Mouse (Mus musculus) MEL (cell line): ENCODE measurements around the gene Cabcoco1. TPM values are rescaled to one million over a fixed set of nuclear protein-coding genes. Genes with fewer than 3 reads are reported as not detected.

ENCODE experiments used
- DNase-seq: peaks from one replicate; pipeline ENCODE4 v3.0.0; 2011; ENCODE audit warnings: low read depth, low spot score
- H3K27ac ChIP-seq: 2 replicates; pipeline ENCODE4 v1.5.1; 2012; ENCODE audit warnings: low read depth, mild to moderate bottlenecking, control low read depth, low read length, moderate library complexity; ENCODE audit not compliant: control insufficient read depth
- H3K27me3 ChIP-seq, 2 experiments: fragments of 150-350 bp in 1 of 2; sonication (generic) in 1 of 2; 2 replicates each; pipeline ENCODE4 v1.6.1; 2012; ENCODE audit warnings: low read length in 2 of 2, mild to moderate bottlenecking in 2 of 2, improper control_type of control experiment in 1 of 2, moderate library complexity in 1 of 2; ENCODE audit not compliant: insufficient read depth in 2 of 2, control insufficient read depth in 1 of 2
- H3K36me3 ChIP-seq, 2 experiments: 2 replicates each; pipeline ENCODE4 v1.6.1; 2012 to 2014; ENCODE audit warnings: low read length in 2 of 2, improper control_type of control experiment in 1 of 2, inconsistent platforms in 1 of 2, mild to moderate bottlenecking in 1 of 2; ENCODE audit not compliant: insufficient read depth in 2 of 2, control insufficient read depth in 1 of 2
- H3K4me1 ChIP-seq, 2 experiments: fragments of 150-350 bp in 1 of 2; sonication (generic) in 1 of 2; 2 replicates each; pipeline ENCODE4 v1.6.1; 2012; ENCODE audit warnings: low read length in 2 of 2, improper control_type of control experiment in 1 of 2, mild to moderate bottlenecking in 1 of 2; ENCODE audit not compliant: insufficient read depth in 2 of 2, control insufficient read depth in 1 of 2
- H3K4me3 ChIP-seq, 2 experiments: fragments of 150-350 bp in 1 of 2; sonication (generic) in 1 of 2; 2 replicates each; pipeline ENCODE4 v1.5.1; 2012; ENCODE audit warnings: low read depth in 2 of 2, low read length in 2 of 2, mild to moderate bottlenecking in 2 of 2, moderate library complexity in 2 of 2, control low read depth in 1 of 2, improper control_type of control experiment in 1 of 2; ENCODE audit not compliant: control insufficient read depth in 1 of 2, insufficient read depth in 1 of 2
- H3K79me2 ChIP-seq: 2 replicates; pipeline ENCODE4 v1.6.1; 2012; ENCODE audit warnings: mild to moderate bottlenecking, low read length, moderate library complexity; ENCODE audit not compliant: control insufficient read depth, poor library complexity, insufficient read depth
- H3K9ac ChIP-seq: 2 replicates; pipeline ENCODE4 v1.6.1; 2012; ENCODE audit warnings: low read depth, mild to moderate bottlenecking, control low read depth, low read length, moderate library complexity; ENCODE audit not compliant: control insufficient read depth, poor library complexity, severe bottlenecking
- H3K9me3 ChIP-seq: fragments of 150-350 bp; sonication (generic); replicated peaks from 2 replicates; pipeline ENCODE4 v1.6.1; 2012; ENCODE audit warnings: mild to moderate bottlenecking, low read length, improper control_type of control experiment, moderate library complexity; ENCODE audit not compliant: insufficient read depth
- BHLHE40 ChIP-seq: IDR thresholded peaks from 2 replicates; pipeline ENCODE4 v1.6.1; 2012; ENCODE audit warnings: low read depth, mild to moderate bottlenecking, inconsistent platforms, low read length, improper control_type of control experiment, borderline replicate concordance
- CHD1 ChIP-seq: IDR thresholded peaks from 2 replicates; pipeline ENCODE4 v1.6.1; 2012; ENCODE audit warnings: low read depth, mild to moderate bottlenecking, inconsistent platforms, low read length, improper control_type of control experiment
- E2F4 ChIP-seq: IDR thresholded peaks from 2 replicates; pipeline ENCODE4 v1.6.1; 2011; ENCODE audit warnings: low read depth, low read length, improper control_type of control experiment, borderline replicate concordance
- ELF1 ChIP-seq: IDR thresholded peaks from 2 replicates; pipeline ENCODE4 v1.6.1; 2014; ENCODE audit warnings: low read depth, mild to moderate bottlenecking, inconsistent platforms, low read length, improper control_type of control experiment, moderate library complexity
- EP300 ChIP-seq, 2 experiments: IDR thresholded peaks; 2 replicates each; pipeline ENCODE4 v1.6.1; 2011; ENCODE audit warnings: improper control_type of control experiment in 2 of 2, low read length in 2 of 2, low read depth in 1 of 2, mild to moderate bottlenecking in 1 of 2
- ETS1 ChIP-seq: IDR thresholded peaks from 2 replicates; pipeline ENCODE4 v1.6.1; 2012; ENCODE audit warnings: low read depth, mild to moderate bottlenecking, inconsistent platforms, low read length, improper control_type of control experiment, moderate library complexity
- GABPA ChIP-seq: IDR thresholded peaks from 2 replicates; pipeline ENCODE4 v1.6.1; 2012; ENCODE audit warnings: low read depth, mild to moderate bottlenecking, inconsistent platforms, low read length, improper control_type of control experiment, moderate library complexity
- GATA1 ChIP-seq: IDR thresholded peaks from 2 replicates; pipeline ENCODE4 v1.6.1; 2011; ENCODE audit warnings: low read depth, low read length, improper control_type of control experiment
- JUND ChIP-seq: IDR thresholded peaks from 2 replicates; pipeline ENCODE4 v1.6.1; 2011; ENCODE audit warnings: low read depth, mild to moderate bottlenecking, improper control_type of control experiment, low read length
- KAT2A ChIP-seq: conservative IDR thresholded peaks from 2 replicates; pipeline ENCODE4 v1.6.1; 2012; ENCODE audit warnings: low read depth, low read length, improper control_type of control experiment, inconsistent platforms
- MAFK ChIP-seq: IDR thresholded peaks from 2 replicates; pipeline ENCODE4 v1.6.1; 2011; ENCODE audit warnings: low read depth, mild to moderate bottlenecking, low read length, improper control_type of control experiment, borderline replicate concordance
- MAX ChIP-seq: IDR thresholded peaks from 2 replicates; pipeline ENCODE4 v1.6.1; 2011; ENCODE audit warnings: low read length, improper control_type of control experiment
- MAZ ChIP-seq: IDR thresholded peaks from 2 replicates; pipeline ENCODE4 v1.6.1; 2012; ENCODE audit warnings: low read depth, mild to moderate bottlenecking, inconsistent platforms, low read length, improper control_type of control experiment
- MEF2A ChIP-seq: IDR thresholded peaks from 2 replicates; pipeline ENCODE4 v1.6.1; 2014; ENCODE audit warnings: low read depth, mild to moderate bottlenecking, inconsistent platforms, low read length, improper control_type of control experiment; ENCODE audit not compliant: poor library complexity, insufficient replicate concordance, severe bottlenecking; ENCODE audit errors: extremely low read depth
- MXI1 ChIP-seq: IDR thresholded peaks from 2 replicates; pipeline ENCODE4 v1.6.1; 2011; ENCODE audit warnings: mild to moderate bottlenecking, low read depth, low read length, improper control_type of control experiment
- MYB ChIP-seq: IDR thresholded peaks from 2 replicates; pipeline ENCODE4 v1.6.1; 2011; ENCODE audit warnings: mild to moderate bottlenecking, low read depth, low read length, improper control_type of control experiment
- MYC ChIP-seq: IDR thresholded peaks from 2 replicates; pipeline ENCODE4 v1.6.1; 2011; ENCODE audit warnings: low read depth, mild to moderate bottlenecking, low read length, improper control_type of control experiment, moderate library complexity
- NELFE ChIP-seq: IDR thresholded peaks from 2 replicates; pipeline ENCODE4 v1.6.1; 2011; ENCODE audit warnings: low read depth, low read length, improper control_type of control experiment
- NRF1 ChIP-seq: IDR thresholded peaks from 2 replicates; pipeline ENCODE4 v1.6.1; 2014; ENCODE audit warnings: low read depth, mild to moderate bottlenecking, inconsistent platforms, low read length, improper control_type of control experiment, moderate library complexity; ENCODE audit not compliant: poor library complexity, insufficient read depth, severe bottlenecking
- POLR2A ChIP-seq, 2 experiments: IDR thresholded peaks; 2 replicates each; pipeline ENCODE4 v1.6.1; 2011 to 2012; ENCODE audit warnings: low read length in 2 of 2, mild to moderate bottlenecking in 2 of 2, control low read depth in 1 of 2, improper control_type of control experiment in 1 of 2, low read depth in 1 of 2, moderate library complexity in 1 of 2; ENCODE audit not compliant: control insufficient read depth in 1 of 2, insufficient read depth in 1 of 2, poor library complexity in 1 of 2
- RAD21 ChIP-seq: IDR thresholded peaks from 2 replicates; pipeline ENCODE4 v1.6.1; 2011; ENCODE audit warnings: mild to moderate bottlenecking, low read depth, low read length, improper control_type of control experiment
- SIN3A ChIP-seq: IDR thresholded peaks from 2 replicates; pipeline ENCODE4 v1.6.1; 2012; ENCODE audit warnings: low read length, improper control_type of control experiment, inconsistent platforms
- TCF12 ChIP-seq: IDR thresholded peaks from 2 replicates; pipeline ENCODE4 v1.6.1; 2014; ENCODE audit warnings: low read depth, mild to moderate bottlenecking, inconsistent platforms, low read length, improper control_type of control experiment, moderate library complexity
- USF1 ChIP-seq: IDR thresholded peaks from 2 replicates; pipeline ENCODE4 v1.6.1; 2014; ENCODE audit warnings: low read depth, mild to moderate bottlenecking, inconsistent platforms, low read length, improper control_type of control experiment, moderate library complexity
- USF2 ChIP-seq, 2 experiments: IDR thresholded peaks; 2 replicates each; pipeline ENCODE4 v1.6.1; 2011 to 2012; ENCODE audit warnings: improper control_type of control experiment in 2 of 2, low read length in 2 of 2, borderline replicate concordance in 1 of 2, inconsistent platforms in 1 of 2, low read depth in 1 of 2, mild to moderate bottlenecking in 1 of 2; ENCODE audit not compliant: insufficient read depth in 1 of 2
- ZKSCAN1 ChIP-seq: IDR thresholded peaks from 2 replicates; pipeline ENCODE4 v1.6.1; 2012; ENCODE audit warnings: low read depth, mild to moderate bottlenecking, inconsistent platforms, low read length, improper control_type of control experiment, moderate library complexity
- ZMIZ1 ChIP-seq: IDR thresholded peaks from 2 replicates; pipeline ENCODE4 v1.6.1; 2012; ENCODE audit warnings: low read depth, mild to moderate bottlenecking, inconsistent platforms, low read length, improper control_type of control experiment, moderate library complexity
- polyA plus RNA-seq, 2 experiments: library from polyadenylated mRNA; stranded (reverse) in 1 of 2; unstranded in 1 of 2; fragments of >175 nt in 1 of 2; fragments of >200 nt in 1 of 2; gene quantifications; 2 replicates each; pipeline versions ENCODE4 v1.2.1 to v1.2.4; 2012; ENCODE audit warnings: low replicate concordance in 2 of 2, low read depth in 1 of 2; ENCODE audit not compliant: insufficient read length in 2 of 2, insufficient read depth in 1 of 2, missing spikeins in 1 of 2
- total RNA-seq: library from RNA; depleted of rRNA; stranded (reverse); fragments of 300-350 nt; gene quantifications from 2 replicates; pipeline ENCODE4 v1.2.3, GENCODE M21; 2012

The Cabcoco1 gene
- total and polyA plus RNA-seq, 3 experiments = not detected

DNA sequence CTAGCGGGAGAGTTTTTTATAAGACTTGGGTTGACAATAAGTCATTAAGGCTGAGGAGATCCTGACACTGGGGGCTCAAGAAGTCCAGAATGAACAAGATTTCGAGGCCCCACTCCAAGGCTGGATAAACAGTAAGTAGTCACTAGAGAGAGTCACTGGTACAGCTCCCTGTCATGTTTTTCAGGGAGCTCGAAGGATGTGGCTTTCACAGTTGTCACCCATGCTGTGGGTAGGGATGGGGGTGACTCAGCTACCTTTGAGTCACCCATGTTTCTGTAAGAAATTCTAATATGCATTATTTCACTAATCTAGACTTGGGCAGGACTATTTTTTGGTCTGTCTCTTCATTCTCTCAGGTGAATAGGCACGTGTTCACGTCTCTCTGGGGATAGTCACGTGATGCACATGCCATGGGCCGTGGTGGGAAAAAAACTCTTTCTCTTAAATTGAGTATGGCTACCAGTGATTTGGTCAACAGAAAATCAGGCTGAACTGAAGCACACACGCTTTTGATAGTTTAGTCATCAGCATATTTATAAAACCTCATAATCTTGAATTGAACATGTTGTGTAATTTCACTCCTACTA is 29.2 kb downstream of the Cabcoco1 start:
- Histone ChIP-seq H3K27me3 (no peaks in the 10 kb centered on the region), H3K27ac (no peak overlapping the region), H3K36me3 (no peaks in the 10 kb centered on the region), H3K79me2 (no peaks in the 10 kb centered on the region), H3K4me3 (no peak overlapping the region), H3K4me1 (no peaks in the 10 kb centered on the region), H3K9me3 (no peaks in the 10 kb centered on the region), H3K9ac (no peak overlapping the region)
- TF ChIP-seq GABPA = no peak
- no peak for TF ChIP-seq ZKSCAN1
- TF ChIP-seq MAX = no peak
- no peak for TF ChIP-seq BHLHE40
- no peak for TF ChIP-seq GATA1
- no peak for TF ChIP-seq CHD1
- no peak for TF ChIP-seq ETS1
- no peak for TF ChIP-seq NELFE
- no peak for TF ChIP-seq KAT2A
- TF ChIP-seq E2F4 = no peak
- no peak for TF ChIP-seq MEF2A
- no peak for TF ChIP-seq ZMIZ1
- no peak for TF ChIP-seq USF2 (IDR thresholded peaks at IDR 0.05; ENCODE audit: borderline replicate concordance in 1 of 2, insufficient read depth in 1 of 2, low read depth in 1 of 2, low read length in 2 of 2)
- TF ChIP-seq NRF1 = no peak
- TF ChIP-seq MYC = no peak
- TF ChIP-seq ELF1 = no peak
- TF ChIP-seq USF1 = no peak
- TF ChIP-seq EP300 (IDR thresholded peaks at IDR 0.05; ENCODE audit: low read depth in 1 of 2, low read length in 2 of 2) = no peak
- no peak for TF ChIP-seq TCF12
- TF ChIP-seq MXI1 = no peak
- no peak for DNase-seq

GRCm38 (mm10) chr10:68507741-68508140 is 34.0 kb downstream of the Cabcoco1 start:
- no peak for DNase-seq
- H3K9me3 ChIP-seq = no peaks in the 10 kb centered on the region
- H3K36me3 ChIP-seq = no peaks in the 10 kb centered on the region
- no peak overlapping the region for H3K9ac ChIP-seq
- H3K79me2 ChIP-seq = no peaks in the 10 kb centered on the region
- no peaks in the 10 kb centered on the region for H3K27me3 ChIP-seq
- no peaks in the 10 kb centered on the region for H3K4me1 ChIP-seq
- TF ChIP-seq USF1 (no peak), MAFK (no peak), CHD1 (no peak), MAZ (no peak), MEF2A (no peak), POLR2A (IDR thresholded peaks at IDR 0.05; ENCODE audit: control insufficient read depth in 1 of 2, insufficient read depth in 1 of 2, low read depth in 1 of 2, low read length in 2 of 2, poor library complexity in 1 of 2) (no peak), RAD21 (no peak), USF2 (IDR thresholded peaks at IDR 0.05; ENCODE audit: borderline replicate concordance in 1 of 2, insufficient read depth in 1 of 2, low read depth in 1 of 2, low read length in 2 of 2) (no peak), NRF1 (no peak), BHLHE40 (no peak), MAX (no peak), JUND (no peak), KAT2A (no peak), ZKSCAN1 (no peak), MYB (no peak), SIN3A (no peak)
- H3K27ac ChIP-seq = no peak overlapping the region
- H3K4me3 ChIP-seq = no peak overlapping the region
